Mouse (Mus musculus) MEL (cell line): ENCODE results near the gene Irgm2. TPM values are rescaled to one million over a fixed set of nuclear protein-coding genes. Genes with fewer than 3 reads are reported as not detected.

Experiments used
- DNase-seq: peaks from one replicate; pipeline ENCODE4 v3.0.0; 2011; ENCODE audit warnings: low read depth, low spot score
- H3K27ac ChIP-seq: 2 replicates; pipeline ENCODE4 v1.5.1; 2012; ENCODE audit warnings: low read depth, mild to moderate bottlenecking, control low read depth, low read length, moderate library complexity; ENCODE audit not compliant: control insufficient read depth
- H3K27me3 ChIP-seq, 2 experiments: fragments of 150-350 bp in 1 of 2; sonication (generic) in 1 of 2; 2 replicates each; pipeline ENCODE4 v1.6.1; 2012; ENCODE audit warnings: low read length in 2 of 2, mild to moderate bottlenecking in 2 of 2, improper control_type of control experiment in 1 of 2, moderate library complexity in 1 of 2; ENCODE audit not compliant: insufficient read depth in 2 of 2, control insufficient read depth in 1 of 2
- H3K36me3 ChIP-seq, 2 experiments: 2 replicates each; pipeline ENCODE4 v1.6.1; 2012 to 2014; ENCODE audit warnings: low read length in 2 of 2, improper control_type of control experiment in 1 of 2, inconsistent platforms in 1 of 2, mild to moderate bottlenecking in 1 of 2; ENCODE audit not compliant: insufficient read depth in 2 of 2, control insufficient read depth in 1 of 2
- H3K4me1 ChIP-seq, 2 experiments: fragments of 150-350 bp in 1 of 2; sonication (generic) in 1 of 2; 2 replicates each; pipeline ENCODE4 v1.6.1; 2012; ENCODE audit warnings: low read length in 2 of 2, improper control_type of control experiment in 1 of 2, mild to moderate bottlenecking in 1 of 2; ENCODE audit not compliant: insufficient read depth in 2 of 2, control insufficient read depth in 1 of 2
- H3K4me3 ChIP-seq, 2 experiments: fragments of 150-350 bp in 1 of 2; sonication (generic) in 1 of 2; 2 replicates each; pipeline ENCODE4 v1.5.1; 2012; ENCODE audit warnings: low read depth in 2 of 2, low read length in 2 of 2, mild to moderate bottlenecking in 2 of 2, moderate library complexity in 2 of 2, control low read depth in 1 of 2, improper control_type of control experiment in 1 of 2; ENCODE audit not compliant: control insufficient read depth in 1 of 2, insufficient read depth in 1 of 2
- H3K79me2 ChIP-seq: 2 replicates; pipeline ENCODE4 v1.6.1; 2012; ENCODE audit warnings: mild to moderate bottlenecking, low read length, moderate library complexity; ENCODE audit not compliant: control insufficient read depth, poor library complexity, insufficient read depth
- H3K9ac ChIP-seq: 2 replicates; pipeline ENCODE4 v1.6.1; 2012; ENCODE audit warnings: low read depth, mild to moderate bottlenecking, control low read depth, low read length, moderate library complexity; ENCODE audit not compliant: control insufficient read depth, poor library complexity, severe bottlenecking
- H3K9me3 ChIP-seq: fragments of 150-350 bp; sonication (generic); replicated peaks from 2 replicates; pipeline ENCODE4 v1.6.1; 2012; ENCODE audit warnings: mild to moderate bottlenecking, low read length, improper control_type of control experiment, moderate library complexity; ENCODE audit not compliant: insufficient read depth
- E2F4 ChIP-seq: IDR thresholded peaks from 2 replicates; pipeline ENCODE4 v1.6.1; 2011; ENCODE audit warnings: low read depth, low read length, improper control_type of control experiment, borderline replicate concordance
- ETS1 ChIP-seq: IDR thresholded peaks from 2 replicates; pipeline ENCODE4 v1.6.1; 2012; ENCODE audit warnings: low read depth, mild to moderate bottlenecking, inconsistent platforms, low read length, improper control_type of control experiment, moderate library complexity
- GATA1 ChIP-seq: IDR thresholded peaks from 2 replicates; pipeline ENCODE4 v1.6.1; 2011; ENCODE audit warnings: low read depth, low read length, improper control_type of control experiment
- JUND ChIP-seq: IDR thresholded peaks from 2 replicates; pipeline ENCODE4 v1.6.1; 2011; ENCODE audit warnings: low read depth, mild to moderate bottlenecking, improper control_type of control experiment, low read length
- MAFK ChIP-seq: IDR thresholded peaks from 2 replicates; pipeline ENCODE4 v1.6.1; 2011; ENCODE audit warnings: low read depth, mild to moderate bottlenecking, low read length, improper control_type of control experiment, borderline replicate concordance
- MAX ChIP-seq: IDR thresholded peaks from 2 replicates; pipeline ENCODE4 v1.6.1; 2011; ENCODE audit warnings: low read length, improper control_type of control experiment
- MAZ ChIP-seq: IDR thresholded peaks from 2 replicates; pipeline ENCODE4 v1.6.1; 2012; ENCODE audit warnings: low read depth, mild to moderate bottlenecking, inconsistent platforms, low read length, improper control_type of control experiment
- MEF2A ChIP-seq: IDR thresholded peaks from 2 replicates; pipeline ENCODE4 v1.6.1; 2014; ENCODE audit warnings: low read depth, mild to moderate bottlenecking, inconsistent platforms, low read length, improper control_type of control experiment; ENCODE audit not compliant: poor library complexity, insufficient replicate concordance, severe bottlenecking; ENCODE audit errors: extremely low read depth
- MXI1 ChIP-seq: IDR thresholded peaks from 2 replicates; pipeline ENCODE4 v1.6.1; 2011; ENCODE audit warnings: mild to moderate bottlenecking, low read depth, low read length, improper control_type of control experiment
- MYB ChIP-seq: IDR thresholded peaks from 2 replicates; pipeline ENCODE4 v1.6.1; 2011; ENCODE audit warnings: mild to moderate bottlenecking, low read depth, low read length, improper control_type of control experiment
- MYC ChIP-seq: IDR thresholded peaks from 2 replicates; pipeline ENCODE4 v1.6.1; 2011; ENCODE audit warnings: low read depth, mild to moderate bottlenecking, low read length, improper control_type of control experiment, moderate library complexity
- POLR2AphosphoS2 ChIP-seq: IDR thresholded peaks from 2 replicates; pipeline ENCODE4 v1.6.1; 2011; ENCODE audit warnings: low read length, improper control_type of control experiment
- POLR2AphosphoS5 ChIP-seq: IDR thresholded peaks from 2 replicates; pipeline ENCODE4 v1.6.1; 2012; ENCODE audit warnings: low read depth, borderline replicate concordance, mild to moderate bottlenecking, inconsistent platforms, low read length, moderate library complexity, mixed read lengths
- TAL1 ChIP-seq: IDR thresholded peaks from 2 replicates; pipeline ENCODE4 v1.6.1; 2012; ENCODE audit warnings: mild to moderate bottlenecking, inconsistent platforms, low read length, moderate library complexity, mixed read lengths
- TBP ChIP-seq: IDR thresholded peaks from 2 replicates; pipeline ENCODE4 v1.8.0; 2011; ENCODE audit warnings: low read depth, low read length, improper control_type of control experiment
- TCF12 ChIP-seq: IDR thresholded peaks from 2 replicates; pipeline ENCODE4 v1.6.1; 2014; ENCODE audit warnings: low read depth, mild to moderate bottlenecking, inconsistent platforms, low read length, improper control_type of control experiment, moderate library complexity
- USF2 ChIP-seq, 2 experiments: IDR thresholded peaks; 2 replicates each; pipeline ENCODE4 v1.6.1; 2011 to 2012; ENCODE audit warnings: improper control_type of control experiment in 2 of 2, low read length in 2 of 2, borderline replicate concordance in 1 of 2, inconsistent platforms in 1 of 2, low read depth in 1 of 2, mild to moderate bottlenecking in 1 of 2; ENCODE audit not compliant: insufficient read depth in 1 of 2
- ZC3H11A ChIP-seq: IDR thresholded peaks from 2 replicates; pipeline ENCODE4 v1.6.1; 2012; ENCODE audit warnings: low read depth, mild to moderate bottlenecking, inconsistent platforms, low read length, improper control_type of control experiment
- ZNF384 ChIP-seq: IDR thresholded peaks from 2 replicates; pipeline ENCODE4 v1.6.1; 2012; ENCODE audit warnings: low read depth, mild to moderate bottlenecking, inconsistent platforms, low read length, improper control_type of control experiment
- polyA plus RNA-seq, 2 experiments: library from polyadenylated mRNA; stranded (reverse) in 1 of 2; unstranded in 1 of 2; fragments of >175 nt in 1 of 2; fragments of >200 nt in 1 of 2; gene quantifications; 2 replicates each; pipeline versions ENCODE4 v1.2.1 to v1.2.4; 2012; ENCODE audit warnings: low replicate concordance in 2 of 2, low read depth in 1 of 2; ENCODE audit not compliant: insufficient read length in 2 of 2, insufficient read depth in 1 of 2, missing spikeins in 1 of 2
- total RNA-seq: library from RNA; depleted of rRNA; stranded (reverse); fragments of 300-350 nt; gene quantifications from 2 replicates; pipeline ENCODE4 v1.2.3, GENCODE M21; 2012

Irgm2 gene
- total and polyA plus RNA-seq, 3 experiments = 1.1 TPM; not detected in 1

- no peak for DNase-seq
- H3K9me3 ChIP-seq = no peaks in the 10 kb centered on the region
- TF ChIP-seq GATA1 (no peak), MAX (no peak), ETS1 (no peak), MAZ (no peak), MAFK (no peak), JUND (no peak), TAL1 (no peak), MYB (no peak), POLR2AphosphoS5 (no peak), POLR2AphosphoS2 (no peak), TCF12 (no peak), ZNF384 (no peak)
- no peaks in the 10 kb centered on the region for H3K36me3 ChIP-seq
- no peaks in the 10 kb centered on the region; a peak in 1 of 4 replicates for H3K4me1 ChIP-seq
- no peak overlapping the region for H3K9ac ChIP-seq
- no peak overlapping the region for H3K4me3 ChIP-seq
- H3K27me3 ChIP-seq = no peaks in the 10 kb centered on the region; a peak in 4 of 4 replicates
- no peaks in the 10 kb centered on the region for H3K79me2 ChIP-seq
- H3K27ac ChIP-seq = no peak overlapping the region
Measured at GRCm38 (mm10) chr11:58263516-58263915, 64.1 kb downstream of the Irgm2 start.

- no peak overlapping the region for H3K4me3 ChIP-seq
- DNase-seq = no peak
- no peaks in the 10 kb centered on the region for H3K9me3 ChIP-seq
- H3K4me1 ChIP-seq = no peaks in the 10 kb centered on the region; a peak in 1 of 4 replicates
- no peaks in the 10 kb centered on the region for H3K36me3 ChIP-seq
- H3K79me2 ChIP-seq = no peaks in the 10 kb centered on the region
- H3K27ac ChIP-seq = no peak overlapping the region
- no peak overlapping the region for H3K9ac ChIP-seq
- TF ChIP-seq JUND (no peak), MEF2A (no peak), MAX (no peak), USF2 (IDR thresholded peaks at IDR 0.05; ENCODE audit: borderline replicate concordance in 1 of 2, insufficient read depth in 1 of 2, low read depth in 1 of 2, low read length in 2 of 2) (no peak), MYC (no peak), E2F4 (no peak), MXI1 (no peak), TBP (no peak), ZC3H11A (no peak)
- no peaks in the 10 kb centered on the region; a peak in 4 of 4 replicates for H3K27me3 ChIP-seq
Measured at GRCm38 (mm10) chr11:58264546-58264945, 65.1 kb downstream of the Irgm2 start.
